Mouse (Mus musculus) brown adipose tissue, adult 24 weeks (tissue): ENCODE results near the gene Cd80. TPM values are rescaled to one million over a fixed set of nuclear protein-coding genes. Genes with fewer than 3 reads are reported as not detected.

Experiments used
- H3K27ac ChIP-seq: fragments of 200-500 bp; replicated peaks from 2 replicates; pipeline ENCODE4 v1.5.1; 2012; ENCODE audit warnings: low read depth, mild to moderate bottlenecking, low read length
- H3K4me1 ChIP-seq: fragments of 200-500 bp; 2 replicates; pipeline ENCODE4 v1.6.1; 2012; ENCODE audit warnings: low read length, mixed read lengths; ENCODE audit not compliant: control insufficient read depth, insufficient read depth, insufficient read length
- H3K4me3 ChIP-seq: fragments of 200-500 bp; 2 replicates; pipeline ENCODE4 v1.5.1; 2012; ENCODE audit warnings: low read depth, mild to moderate bottlenecking, low read length, moderate library complexity; ENCODE audit not compliant: insufficient read depth
- polyA plus RNA-seq: library from polyadenylated mRNA; stranded (reverse); fragments of >200 nt; gene quantifications from 2 replicates; pipeline ENCODE4 v1.2.4, GENCODE M21; 2012; ENCODE audit not compliant: missing spikeins, insufficient read depth, insufficient read length

Cd80 gene
- polyA plus RNA-seq, 1 experiment: not detected

DNA sequence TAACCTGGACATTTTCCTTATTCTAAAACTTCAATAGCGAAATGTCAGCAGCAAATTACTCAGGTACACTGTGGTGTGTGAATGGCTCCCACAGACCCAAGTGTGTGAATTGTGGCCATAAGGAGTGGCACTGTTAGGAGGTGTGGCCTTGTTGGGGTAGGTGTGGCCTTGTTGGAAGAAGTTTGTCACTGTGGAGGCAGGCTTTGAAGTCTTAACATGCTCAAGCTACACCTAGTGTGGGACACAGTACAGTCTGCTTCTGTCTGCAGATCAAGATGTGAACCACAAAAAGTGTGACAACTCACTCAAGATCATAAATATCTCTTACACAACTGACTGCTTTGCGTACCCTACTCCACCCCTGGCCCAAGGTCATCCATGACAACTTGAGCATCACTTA is 55.5 kb downstream of the Cd80 start:
- Histone ChIP-seq H3K4me3 (no peak overlapping the region), H3K4me1 (no peaks in the 10 kb centered on the region)

DNA sequence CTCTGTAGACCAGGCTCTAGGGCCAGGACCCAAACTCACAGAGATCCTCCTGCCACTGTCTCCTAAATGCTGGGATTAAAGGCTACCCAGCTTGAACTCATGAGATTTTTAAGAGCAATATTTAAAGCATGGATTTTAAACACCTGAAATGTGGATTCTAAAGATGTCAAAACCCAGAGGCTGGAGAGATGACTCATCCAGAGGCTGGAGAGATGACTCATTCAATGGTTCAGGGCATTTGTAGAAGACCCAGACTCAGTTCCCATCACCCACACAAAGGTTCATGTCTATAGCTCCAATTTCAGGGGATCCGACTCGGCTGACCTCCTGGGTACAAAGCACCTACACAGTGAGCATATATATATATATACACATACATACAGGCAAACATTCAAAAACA is 63.8 kb downstream of the Cd80 start:
- Histone ChIP-seq H3K4me1 (peaks cover 5% of the 10 kb centered on the region), H3K27ac (no peak overlapping the region), H3K4me3 (no peak overlapping the region)

More for the DNA sequence above, 55.5 kb downstream of the Cd80 start:
- H3K27ac ChIP-seq: no peak overlapping the region

DNA sequence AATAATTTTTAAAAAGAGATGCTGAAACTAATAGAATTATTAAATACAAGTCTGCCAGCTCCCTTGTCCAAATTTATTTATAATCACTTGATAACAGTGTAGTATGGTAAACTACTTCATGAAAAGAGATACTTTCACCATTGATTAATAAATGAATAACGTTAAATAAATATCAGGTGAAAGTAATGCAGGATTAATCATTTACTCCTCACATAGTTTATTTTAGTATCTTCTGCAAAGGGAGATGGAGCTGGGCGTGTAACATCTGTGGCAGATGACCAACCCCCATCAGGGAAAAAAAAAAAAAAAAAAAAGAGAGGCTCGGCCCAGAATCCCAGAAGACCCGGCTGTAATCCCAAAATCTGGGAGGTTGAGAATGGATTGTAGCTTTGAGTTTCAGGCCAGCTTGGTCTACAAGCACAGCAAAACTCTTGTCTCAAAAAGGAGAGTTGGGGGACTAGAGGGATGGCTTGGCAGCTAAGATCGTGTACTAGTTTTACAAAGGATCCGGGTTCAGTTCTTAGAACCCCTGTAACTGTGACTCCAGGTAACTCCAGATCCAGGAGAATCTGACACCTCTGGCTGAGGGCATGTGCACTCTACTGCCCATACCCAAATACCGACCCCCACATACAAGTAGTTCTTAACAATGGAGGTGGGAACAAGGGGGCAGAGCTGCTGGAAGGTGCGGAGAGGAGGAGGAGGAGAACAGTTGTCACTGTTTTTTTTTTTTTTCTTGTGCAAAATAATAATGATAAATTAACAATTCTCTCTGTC is 66.0 kb downstream of the Cd80 start:
- Histone ChIP-seq H3K4me3 (peak overlapping the region; percentile 46), H3K27ac (no peak overlapping the region)

DNA sequence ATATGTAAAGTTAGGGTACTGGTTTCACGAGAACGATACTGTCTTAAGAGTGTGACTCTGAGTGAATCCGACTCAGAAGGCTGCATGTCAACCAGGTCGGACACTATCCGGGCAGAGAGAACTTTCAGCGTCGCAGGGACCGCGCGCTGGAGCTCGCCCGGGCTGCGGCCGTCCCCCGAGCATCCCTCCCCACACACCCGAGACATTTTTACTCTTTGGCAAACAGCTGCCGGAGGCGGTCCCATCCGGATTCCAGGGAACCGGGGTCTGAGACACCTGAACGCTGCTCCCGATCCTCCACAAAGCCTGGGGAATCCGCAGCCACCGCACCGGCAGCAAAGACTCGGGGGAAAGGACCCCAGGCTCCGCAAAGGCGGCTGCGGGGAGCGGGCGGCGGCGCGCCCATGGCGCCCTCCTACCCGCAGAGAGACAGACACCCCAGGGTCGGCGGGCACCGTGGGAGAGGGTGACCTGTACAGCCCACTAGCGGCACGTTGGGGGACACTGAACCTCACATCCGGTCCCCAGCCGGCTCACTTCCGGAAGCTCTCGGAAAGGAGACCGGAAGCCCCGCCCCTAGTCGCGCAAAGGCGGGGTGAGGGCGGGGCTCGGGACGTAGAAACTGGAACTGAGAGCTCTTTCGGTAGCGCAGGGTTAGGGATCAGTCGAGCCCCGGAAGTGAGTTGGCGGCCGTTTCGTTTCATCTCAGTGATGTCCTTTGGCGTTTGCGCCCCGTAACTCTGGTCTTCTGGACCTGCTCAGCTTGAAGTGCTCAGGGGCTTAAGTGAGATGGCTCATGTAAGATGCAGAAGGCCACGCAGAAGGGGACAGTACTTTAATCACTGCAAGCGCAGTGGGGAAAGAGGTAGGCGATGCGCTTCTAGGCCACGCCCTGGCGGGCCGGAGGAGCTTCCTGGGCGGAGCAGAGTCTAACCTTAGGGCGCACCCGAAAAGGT is 67.0 kb downstream of the Cd80 start, which contains the start of gene Timmdc1:
Gene Timmdc1, minus strand, starts transcription at position 535 of the 956 bp plus-strand sequence.
- peaks cover 5% of the 10 kb centered on the region for H3K4me1 ChIP-seq

More for the DNA sequence above, 66.0 kb downstream of the Cd80 start:
- H3K4me1 ChIP-seq: peaks cover 5% of the 10 kb centered on the region

DNA sequence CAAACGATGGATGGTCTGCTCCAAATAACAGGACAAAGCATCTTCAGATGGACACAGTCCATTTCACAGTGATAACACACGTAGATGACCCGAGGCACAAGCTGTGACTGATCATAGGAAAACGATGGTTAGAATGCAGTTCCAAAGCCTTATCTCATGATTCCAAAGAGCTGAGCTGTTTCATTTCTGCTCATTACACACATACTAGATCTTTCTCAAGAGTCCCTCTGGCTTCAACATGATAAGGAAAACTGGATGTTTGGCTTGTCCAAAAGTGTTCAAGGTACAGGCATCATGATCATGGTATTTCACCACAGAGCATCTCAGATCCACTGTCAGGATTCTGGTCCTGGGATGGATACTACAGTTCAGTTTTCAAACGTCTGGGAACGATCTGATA is 70.9 kb downstream of the Cd80 start:
- H3K4me3 ChIP-seq: no peak overlapping the region
- H3K27ac ChIP-seq: no peak overlapping the region
- H3K4me1 ChIP-seq: peaks cover 5% of the 10 kb centered on the region

More for the DNA sequence above, 67.0 kb downstream of the Cd80 start, which contains the start of gene Timmdc1:
- Histone ChIP-seq H3K4me3 (peak within 1 kb of the TSS; percentile 89), H3K27ac (peak within 1 kb of the TSS; percentile 97)

DNA sequence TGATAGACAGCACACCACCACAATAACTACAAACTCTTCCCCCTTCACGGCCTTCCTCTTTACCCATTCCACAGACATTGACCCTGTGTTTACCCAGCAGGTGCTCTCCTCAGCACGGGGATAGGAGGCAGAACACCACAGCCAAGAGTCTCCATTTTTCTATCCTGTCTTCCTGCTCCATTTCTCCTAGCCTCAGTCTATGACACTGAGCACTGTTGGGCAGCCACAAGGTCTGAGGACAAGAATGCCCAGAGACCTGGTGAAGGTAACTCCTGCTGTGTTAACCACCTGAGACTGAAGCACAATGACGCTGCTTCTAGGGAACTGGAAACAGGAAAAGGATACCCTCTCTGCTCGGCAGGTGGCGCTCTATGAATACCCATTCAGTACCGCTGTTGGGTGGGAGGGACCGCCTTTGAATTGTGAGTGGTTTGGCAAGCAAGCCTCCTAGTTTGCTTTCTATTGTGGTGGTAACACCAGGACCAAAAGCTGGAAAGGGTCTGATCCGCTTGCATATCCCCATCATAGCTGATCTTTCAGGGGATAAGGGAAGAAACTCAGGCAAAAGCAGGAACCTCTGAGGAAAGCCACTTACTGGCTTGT is 81.3 kb downstream of the Cd80 start:
- Histone ChIP-seq H3K27ac (no peak overlapping the region), H3K4me3 (no peak overlapping the region), H3K4me1 (no peaks in the 10 kb centered on the region)

DNA sequence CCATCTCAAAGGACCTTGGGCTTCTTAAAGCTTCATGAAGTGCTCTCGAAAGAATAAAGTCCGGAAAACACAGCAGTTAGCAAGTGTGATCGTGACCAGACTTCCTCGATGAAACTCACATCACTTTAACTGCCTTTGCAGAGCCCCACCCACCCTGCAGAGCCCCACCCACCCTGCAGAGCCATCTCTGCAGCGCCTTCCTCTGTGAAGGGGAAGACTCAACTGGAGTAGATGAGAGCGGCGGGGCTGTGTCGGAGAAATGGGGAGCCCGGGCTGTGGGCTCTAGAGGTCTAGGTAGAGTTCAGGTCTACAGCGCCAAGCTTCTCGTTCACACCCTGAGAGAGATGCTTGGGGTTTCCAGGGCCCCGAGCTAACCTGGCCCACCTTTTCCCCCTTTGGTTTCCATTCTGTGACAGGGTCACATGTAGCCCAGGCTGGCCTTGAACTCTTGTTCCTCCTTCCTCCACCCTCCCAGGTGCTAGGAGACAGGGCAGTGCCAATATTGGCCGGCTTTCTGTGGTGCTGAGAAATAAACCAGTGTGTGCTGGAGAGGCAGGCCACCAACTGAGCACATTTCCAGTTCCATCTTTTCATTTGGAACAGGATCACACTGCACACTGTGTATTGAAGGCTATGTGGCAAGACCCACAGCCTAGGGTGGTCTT is 83.5 kb downstream of the Cd80 start:
- no peak overlapping the region for H3K27ac ChIP-seq
- no peaks in the 10 kb centered on the region for H3K4me1 ChIP-seq
- no peak overlapping the region for H3K4me3 ChIP-seq

Other genes with a start within 250 kb of the Cd80 start
- gene Nr1i2, start 160.7 kb upstream of the Cd80 start, polyA plus RNA-seq: not detected in 2 replicates
- gene Maats1, start 113.4 kb upstream of the Cd80 start, polyA plus RNA-seq: not detected in 2 replicates
- 1,266 and 1,331 TPM in 2 replicates for gene Cox17, start 108.6 kb upstream of the Cd80 start, polyA plus RNA-seq
- gene Gm21987, start 108.5 kb upstream of the Cd80 start, polyA plus RNA-seq: 2.9 TPM in 1 of 2 replicates, not detected in the other
- gene Popdc2, start 93.4 kb upstream of the Cd80 start, polyA plus RNA-seq: 15.5 and 17.0 TPM in 2 replicates
- 11.3 and 14.4 TPM in 2 replicates for gene Pla1a, start 22.4 kb upstream of the Cd80 start, polyA plus RNA-seq
- 15.4 and 21.4 TPM in 2 replicates for gene Adprh, start 2.9 kb upstream of the Cd80 start, polyA plus RNA-seq
- gene Timmdc1, start 67.1 kb downstream of the Cd80 start, polyA plus RNA-seq: 43.1 and 49.2 TPM in 2 replicates
- 10.1 and 14.5 TPM in 2 replicates for gene Poglut1, start 94.7 kb downstream of the Cd80 start, polyA plus RNA-seq
- gene Tmem39a, start 103.1 kb downstream of the Cd80 start, polyA plus RNA-seq: 24.1 and 30.9 TPM in 2 replicates